Mouse (Mus musculus) kidney, embryonic 15.5 days (tissue): ENCODE data around the gene BC028528. TPM values are rescaled to one million over a fixed set of nuclear protein-coding genes. Genes with fewer than 3 reads are reported as not detected.
A peak's percentile ranks its signal among the peaks of the same experiment; 100 is the strongest.
"Not testable (repeated sequence)": the region's sequence is repeated elsewhere in the genome, so short reads cannot be mapped to it uniquely, and the experiment has no call there.

Experiments used
- ATAC-seq: fragments of 200-750 bp; cut with Nextera tagmentation; replicated peaks from 2 replicates; pipeline ENCODE4 v1.8.0; 2017; ENCODE audit warnings: moderate TSS enrichment; ENCODE audit not compliant: low FRiP score
- H3K27ac ChIP-seq: fragments of 300-500 bp; sonication (generic); 2 replicates; pipeline ENCODE4 v1.5.1; 2015; ENCODE audit warnings: mild to moderate bottlenecking, inconsistent platforms
- H3K27me3 ChIP-seq: fragments of 300-500 bp; sonication (generic); 2 replicates; pipeline ENCODE4 v1.6.1; 2015; ENCODE audit warnings: inconsistent platforms
- H3K36me3 ChIP-seq: fragments of 300-500 bp; sonication (generic); 2 replicates; pipeline ENCODE4 v1.6.1; 2015; ENCODE audit warnings: inconsistent platforms
- H3K4me1 ChIP-seq: fragments of 300-500 bp; sonication (generic); 2 replicates; pipeline ENCODE4 v1.6.1; 2015; ENCODE audit warnings: inconsistent platforms
- H3K4me2 ChIP-seq: fragments of 300-500 bp; sonication (generic); 2 replicates; pipeline ENCODE4 v1.6.1; 2015; ENCODE audit warnings: moderate library complexity, mild to moderate bottlenecking, inconsistent platforms
- H3K4me3 ChIP-seq: fragments of 300-500 bp; sonication (generic); replicated peaks from 2 replicates; pipeline ENCODE4 v1.5.1; 2015; ENCODE audit warnings: mild to moderate bottlenecking, inconsistent platforms
- H3K9ac ChIP-seq: fragments of 300-500 bp; sonication (generic); 2 replicates; pipeline ENCODE4 v1.6.1; 2015; ENCODE audit warnings: mild to moderate bottlenecking, inconsistent platforms
- H3K9me3 ChIP-seq: fragments of 300-500 bp; sonication (generic); replicated peaks from 2 replicates; pipeline ENCODE4 v1.6.1; 2016; ENCODE audit warnings: inconsistent platforms
- WGBS: fragments of 180-500 bp; shearing (Covaris S2); methylation state at CpG from one replicate; pipeline ENCODE4 v1.1.7; 2015; ENCODE audit warnings: mixed read lengths; 5-methylcytosine and 5-hydroxymethylcytosine counted together
- polyA plus RNA-seq: library from polyadenylated mRNA; unstranded; fragments of >200 nt; fragmentation: Nextera tagmentation; extraction: Ambion mirVana; gene quantifications from 2 replicates; pipeline ENCODE4 v1.2.1, GENCODE M21; 2015

BC028528 gene
- polyA plus RNA-seq, 1 experiment from 2014 or later = 42.3 TPM

GRCm38 (mm10) chr3:95866071-95866470, 25.7 kb downstream of the BC028528 start:
- H3K36me3 ChIP-seq = peaks cover 75% of the 10 kb centered on the region
- ATAC-seq = no peak
- H3K9me3 ChIP-seq = no peaks in the 10 kb centered on the region
- H3K27ac ChIP-seq = no peak overlapping the region
- no peak overlapping the region for H3K4me2 ChIP-seq
- H3K4me1 ChIP-seq = peaks cover 11% of the 10 kb centered on the region; the same call in 1 of the 2 replicates
- no peaks in the 10 kb centered on the region for H3K27me3 ChIP-seq
- WGBS = 92% methylated on average over 5 of the region's 5 CpGs
- H3K9ac ChIP-seq = no peak overlapping the region
- H3K4me3 ChIP-seq = no peak overlapping the region

DNA sequence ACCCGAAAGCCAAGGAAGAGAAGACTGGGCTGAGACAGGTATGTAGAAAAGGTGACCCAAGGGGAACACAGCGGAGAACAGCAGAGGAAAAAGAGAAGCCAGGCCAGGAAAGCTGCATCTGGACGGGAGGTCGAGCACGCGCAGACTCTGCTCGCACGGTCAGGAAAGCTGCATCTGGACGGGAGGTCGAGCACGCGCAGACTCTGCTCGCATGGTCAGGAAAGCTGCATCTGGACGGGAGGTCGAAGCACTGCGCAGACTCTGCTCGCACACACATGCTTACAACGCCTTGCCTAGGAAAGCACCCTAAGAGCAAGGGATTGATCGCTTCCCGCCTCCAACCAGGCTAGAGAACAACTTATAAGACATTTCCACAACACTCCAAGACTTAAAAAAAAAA, 26.2 kb downstream of the BC028528 start:
- H3K4me3 ChIP-seq = no peak overlapping the region
- H3K27ac ChIP-seq = no peak overlapping the region
- 92% methylated on average over 20 of the region's 20 CpGs for WGBS
- no peak overlapping the region for H3K9ac ChIP-seq
- no peak overlapping the region for H3K4me2 ChIP-seq
- ATAC-seq = no peak
- peaks cover 75% of the 10 kb centered on the region for H3K36me3 ChIP-seq
- H3K27me3 ChIP-seq = no peaks in the 10 kb centered on the region
- H3K9me3 ChIP-seq = no peaks in the 10 kb centered on the region
- peaks cover 8% of the 10 kb centered on the region; the same call in 1 of the 2 replicates for H3K4me1 ChIP-seq

GRCm38 (mm10) chr3:95865050-95865449, 26.8 kb downstream of the BC028528 start:
- peaks cover 73% of the 10 kb centered on the region for H3K36me3 ChIP-seq
- 0 out of 2 replicates have a peak, but pooled peaks cover 3% of the 10 kb centered on the region for H3K4me1 ChIP-seq
- H3K4me3 ChIP-seq = no peak overlapping the region
- H3K27ac ChIP-seq = no peak overlapping the region
- no peak overlapping the region for H3K4me2 ChIP-seq
- no peaks in the 10 kb centered on the region for H3K9me3 ChIP-seq
- 73% methylated on average over 5 of the region's 5 CpGs for WGBS
- no peaks in the 10 kb centered on the region for H3K27me3 ChIP-seq
- H3K9ac ChIP-seq = no peak overlapping the region
- no peak for ATAC-seq

GRCm38 (mm10) chr3:95863578-95863977, 28.2 kb downstream of the BC028528 start:
- no peak for ATAC-seq
- no peak overlapping the region for H3K4me2 ChIP-seq
- no peak overlapping the region for H3K4me3 ChIP-seq
- no peaks in the 10 kb centered on the region for H3K27me3 ChIP-seq
- no peaks in the 10 kb centered on the region for H3K4me1 ChIP-seq
- H3K36me3 ChIP-seq = peaks cover 58% of the 10 kb centered on the region
- H3K27ac ChIP-seq = no peak overlapping the region
- H3K9me3 ChIP-seq = no peaks in the 10 kb centered on the region
- WGBS = 75% methylated on average over 7 of the region's 7 CpGs
- H3K9ac ChIP-seq = no peak overlapping the region

- H3K27me3 ChIP-seq = no peaks in the 10 kb centered on the region
- H3K36me3 ChIP-seq = peaks cover 41% of the 10 kb centered on the region
- no peak overlapping the region for H3K4me3 ChIP-seq
- WGBS = 51% methylated on average over 2 of the region's 2 CpGs
- H3K9me3 ChIP-seq = no peaks in the 10 kb centered on the region
- H3K27ac ChIP-seq = no peak overlapping the region
- ATAC-seq = no peak
- H3K9ac ChIP-seq = no peak overlapping the region
- H3K4me2 ChIP-seq = no peak overlapping the region
- H3K4me1 ChIP-seq = no peaks in the 10 kb centered on the region
Observed at GRCm38 (mm10) chr3:95861796-95862195, 30.0 kb downstream of the BC028528 start.

- no peak overlapping the region for H3K4me3 ChIP-seq
- no peak overlapping the region for H3K9ac ChIP-seq
- no peak overlapping the region for H3K4me2 ChIP-seq
- peaks cover 35% of the 10 kb centered on the region for H3K36me3 ChIP-seq
- 74% methylated on average over 10 of the region's 10 CpGs for WGBS
- no peak for ATAC-seq
- no peak overlapping the region for H3K27ac ChIP-seq
- no peaks in the 10 kb centered on the region for H3K9me3 ChIP-seq
- peaks cover 4% of the 10 kb centered on the region; the same call in 1 of the 2 replicates for H3K4me1 ChIP-seq
- H3K27me3 ChIP-seq = no peaks in the 10 kb centered on the region
Observed at GRCm38 (mm10) chr3:95861216-95861615, 30.6 kb downstream of the BC028528 start.

- Histone ChIP-seq H3K27me3 (no peaks in the 10 kb centered on the region), H3K4me1 (peaks cover 6% of the 10 kb centered on the region; the same call in 1 of the 2 replicates), H3K27ac (no peak overlapping the region), H3K9ac (no peak overlapping the region), H3K9me3 (no peaks in the 10 kb centered on the region), H3K4me3 (no peak overlapping the region), H3K36me3 (peaks cover 30% of the 10 kb centered on the region), H3K4me2 (no peak overlapping the region)
- no peak for ATAC-seq
- 78% methylated on average over 3 of the region's 3 CpGs for WGBS
Observed at GRCm38 (mm10) chr3:95860323-95860722, 31.5 kb downstream of the BC028528 start.

- Histone ChIP-seq H3K36me3 (peaks cover 20% of the 10 kb centered on the region), H3K4me1 (peaks cover 14% of the 10 kb centered on the region)
- not testable (repeated sequence) for H3K27ac ChIP-seq, ATAC-seq, H3K9ac ChIP-seq, H3K4me3 ChIP-seq, H3K9me3 ChIP-seq, H3K27me3 ChIP-seq, H3K4me2 ChIP-seq
- WGBS = 85% methylated on average over 3 of the region's 3 CpGs
Observed at GRCm38 (mm10) chr3:95858278-95858677, 33.5 kb downstream of the BC028528 start.

GRCm38 (mm10) chr3:95857050-95857449, 34.8 kb downstream of the BC028528 start:
- H3K27ac ChIP-seq, H3K9me3 ChIP-seq, H3K9ac ChIP-seq, H3K27me3 ChIP-seq, H3K4me3 ChIP-seq, ATAC-seq, H3K4me2 ChIP-seq: not testable (repeated sequence)
- WGBS = 84% methylated on average over 1 of the region's 1 CpGs
- Histone ChIP-seq H3K4me1 (peaks cover 14% of the 10 kb centered on the region), H3K36me3 (peaks cover 25% of the 10 kb centered on the region)

DNA sequence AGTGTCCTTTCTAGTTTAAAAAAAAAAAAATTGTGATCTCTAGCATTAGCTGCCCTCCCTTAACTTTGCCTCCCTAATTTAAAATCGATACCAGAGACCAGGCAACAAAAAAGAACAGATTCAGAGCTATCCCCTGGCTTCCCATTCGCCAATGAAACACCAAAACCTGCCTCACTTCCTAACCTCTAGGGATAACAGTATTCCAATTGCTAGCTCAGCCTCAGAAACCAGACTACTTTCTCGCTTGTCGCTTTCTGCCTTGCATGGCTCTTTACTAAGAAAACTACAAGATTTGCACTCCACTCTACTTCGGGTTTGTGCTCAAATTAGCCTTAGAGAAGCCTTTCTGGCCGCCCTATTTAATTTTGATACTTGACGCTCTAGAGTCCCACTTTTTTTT, 35.7 kb downstream of the BC028528 start:
- Histone ChIP-seq H3K4me3 (peak overlapping the region; percentile 86), H3K4me1 (peaks cover 14% of the 10 kb centered on the region), H3K9ac (peak overlapping the region; percentile 79), H3K27ac (peak overlapping the region; percentile 88), H3K9me3 (no peaks in the 10 kb centered on the region), H3K4me2 (peak overlapping the region; percentile 64), H3K36me3 (peaks cover 28% of the 10 kb centered on the region), H3K27me3 (no peaks in the 10 kb centered on the region)
- peak; percentile 7; the same call in 1 of the 2 replicates for ATAC-seq
- WGBS = 25% methylated on average over 7 of the region's 7 CpGs

DNA sequence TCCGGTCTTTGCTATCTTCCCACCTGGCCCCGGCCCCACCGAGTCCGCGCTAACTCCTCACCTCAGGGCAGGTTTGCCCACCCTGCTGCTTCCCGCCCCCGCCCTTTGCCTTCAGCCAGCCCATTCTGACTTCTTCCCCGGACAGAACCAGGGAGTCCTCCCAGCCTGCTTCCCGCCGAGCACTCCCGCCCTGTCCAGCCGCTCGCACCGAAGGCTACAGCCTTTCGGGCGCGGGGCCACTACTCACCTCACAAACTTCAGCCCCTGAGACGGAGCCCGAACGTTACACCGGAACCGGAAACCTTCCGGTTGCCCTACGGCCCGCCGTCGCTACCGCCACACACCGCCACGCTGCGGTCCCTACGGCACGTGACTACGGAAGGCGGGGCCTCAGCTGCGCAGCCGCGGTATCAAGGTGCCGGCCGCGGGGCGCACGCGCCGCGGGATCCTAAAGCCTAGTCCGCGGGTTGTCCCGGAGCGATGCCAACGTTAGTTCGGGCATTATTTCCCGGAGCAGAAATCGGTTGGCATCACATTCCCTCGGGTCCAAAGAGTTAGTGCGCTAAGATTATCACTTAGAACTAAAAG, 36.2 kb downstream of the BC028528 start, which contains the start of gene Prpf3:
Gene Prpf3 (minus strand): TSS at position 384 of the 588 bp plus-strand sequence.
- peak; percentile 99 for ATAC-seq
- Histone ChIP-seq H3K4me2 (peak within 1 kb of the TSS; percentile 64), H3K27me3 (no peaks in the 10 kb centered on the region), H3K9me3 (no peaks in the 10 kb centered on the region), H3K4me3 (peak within 1 kb of the TSS; percentile 86), H3K4me1 (peaks cover 14% of the 10 kb centered on the region), H3K9ac (peak within 1 kb of the TSS; percentile 79), H3K27ac (peak within 1 kb of the TSS; percentile 88), H3K36me3 (peaks cover 33% of the 10 kb centered on the region)
- WGBS = under 1% methylated on average over 56 of the region's 56 CpGs

GRCm38 (mm10) chr3:95851317-95851716, 40.5 kb downstream of the BC028528 start:
- no peak for ATAC-seq
- Histone ChIP-seq H3K9ac (no peak overlapping the region), H3K4me1 (peaks cover 11% of the 10 kb centered on the region), H3K4me2 (no peak overlapping the region), H3K27ac (no peak overlapping the region), H3K27me3 (no peaks in the 10 kb centered on the region), H3K4me3 (no peak overlapping the region), H3K9me3 (no peaks in the 10 kb centered on the region), H3K36me3 (peaks cover 75% of the 10 kb centered on the region)
- 91% methylated on average over 8 of the region's 8 CpGs for WGBS

DNA sequence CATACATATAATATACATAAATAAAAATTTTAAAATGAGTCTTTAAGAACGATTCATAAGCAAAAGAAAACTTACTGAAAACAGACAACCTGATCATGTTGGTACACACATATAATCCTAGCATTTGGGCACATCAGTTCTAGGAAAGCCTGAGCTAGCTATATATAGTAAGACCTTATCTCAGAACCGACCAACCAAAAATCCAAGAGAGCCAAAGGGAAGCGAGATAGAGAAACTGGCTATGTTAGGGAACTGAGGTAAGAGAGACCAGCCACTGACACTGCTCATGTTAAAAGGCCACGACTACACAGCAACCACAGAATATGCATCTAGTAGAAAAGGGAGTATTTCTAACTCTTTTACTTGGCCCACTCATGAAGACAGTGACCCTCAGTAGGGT, 41.2 kb downstream of the BC028528 start:
- H3K9me3 ChIP-seq = no peaks in the 10 kb centered on the region
- peaks cover 8% of the 10 kb centered on the region for H3K4me1 ChIP-seq
- no peak overlapping the region for H3K4me2 ChIP-seq
- no peaks in the 10 kb centered on the region for H3K27me3 ChIP-seq
- ATAC-seq = no peak
- H3K9ac ChIP-seq = no peak overlapping the region
- H3K27ac ChIP-seq = no peak overlapping the region
- 78% methylated on average over 4 of the region's 4 CpGs for WGBS
- H3K36me3 ChIP-seq = peaks cover 82% of the 10 kb centered on the region
- no peak overlapping the region for H3K4me3 ChIP-seq
